Mouse (Mus musculus) forebrain, embryonic 13.5 days (tissue): ENCODE measurements around the gene Rusc2. TPM values are rescaled to one million over a fixed set of nuclear protein-coding genes. Genes with fewer than 3 reads are reported as not detected.

Source experiments
- ATAC-seq: fragments of 200-750 bp; cut with Nextera tagmentation; 2 replicates; pipeline ENCODE4 v1.8.0; 2017
- H3K27ac ChIP-seq: fragments of 300-500 bp; sonication (generic); 2 replicates; pipeline ENCODE4 v1.5.1; 2015; ENCODE audit warnings: inconsistent platforms, mild to moderate bottlenecking, moderate library complexity
- H3K27me3 ChIP-seq: fragments of 300-500 bp; sonication (generic); 2 replicates; pipeline ENCODE4 v1.6.1; 2015; ENCODE audit warnings: mild to moderate bottlenecking, inconsistent platforms
- H3K36me3 ChIP-seq: fragments of 300-500 bp; sonication (generic); 2 replicates; pipeline ENCODE4 v1.6.1; 2015; ENCODE audit warnings: mild to moderate bottlenecking, inconsistent platforms; ENCODE audit not compliant: poor library complexity, severe bottlenecking
- H3K4me1 ChIP-seq: fragments of 300-500 bp; sonication (generic); 2 replicates; pipeline ENCODE4 v1.6.1; 2015; ENCODE audit warnings: inconsistent platforms
- H3K4me2 ChIP-seq: fragments of 300-500 bp; sonication (generic); 2 replicates; pipeline ENCODE4 v1.6.1; 2015; ENCODE audit warnings: inconsistent platforms, mild to moderate bottlenecking, moderate library complexity
- H3K4me3 ChIP-seq: fragments of 300-500 bp; sonication (generic); 2 replicates; pipeline ENCODE4 v1.5.1; 2015; ENCODE audit warnings: mild to moderate bottlenecking, inconsistent platforms
- H3K9ac ChIP-seq: fragments of 300-500 bp; sonication (generic); 2 replicates; pipeline ENCODE4 v1.6.1; 2015; ENCODE audit warnings: mild to moderate bottlenecking, inconsistent platforms
- H3K9me3 ChIP-seq: fragments of 300-500 bp; sonication (generic); replicated peaks from 2 replicates; pipeline ENCODE4 v1.6.1; 2016; ENCODE audit warnings: inconsistent platforms
- WGBS: fragments of 180-500 bp; shearing (Covaris S2); methylation state at CpG from one replicate; pipeline ENCODE4 v1.1.7; 2015; 5-methylcytosine and 5-hydroxymethylcytosine counted together
- polyA plus RNA-seq: library from polyadenylated mRNA; unstranded; fragments of >200 nt; fragmentation: Nextera tagmentation; extraction: Ambion mirVana; gene quantifications from 2 replicates; pipeline ENCODE4 v1.2.1, GENCODE M21; 2015

The Rusc2 gene
- polyA plus RNA-seq, 1 experiment from 2014 or later: 38.9 TPM

DNA sequence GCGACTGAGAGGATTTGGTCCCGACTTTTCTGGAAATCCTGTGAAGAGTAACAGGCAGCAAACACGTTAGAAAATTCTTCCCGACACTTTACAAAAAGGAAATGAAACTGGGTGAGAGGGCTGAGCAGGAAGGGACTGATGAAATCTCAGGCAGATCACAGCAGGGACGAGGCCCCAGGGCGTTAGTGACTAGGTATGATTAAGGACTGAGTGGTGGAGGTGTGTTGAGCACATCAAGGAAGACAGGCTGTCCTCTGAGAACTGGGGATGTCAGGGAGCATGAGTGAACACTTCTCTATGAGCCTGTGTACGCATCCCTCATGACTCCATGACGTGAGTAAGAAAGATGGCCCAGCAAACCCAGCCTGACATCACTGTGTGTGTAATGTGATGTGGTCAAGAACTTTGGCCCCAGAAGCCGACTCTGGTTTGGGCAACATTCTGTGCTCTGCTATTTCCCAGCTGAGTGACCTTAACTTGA is 38.1 kb downstream of the Rusc2 start:
- no peak overlapping the region for H3K27ac ChIP-seq
- no peak overlapping the region for H3K9ac ChIP-seq
- H3K4me3 ChIP-seq: no peak overlapping the region
- WGBS: 77% methylated on average over 9 of the region's 9 CpGs
- H3K27me3 ChIP-seq: peaks cover 15% of the 10 kb centered on the region
- H3K9me3 ChIP-seq: no peaks in the 10 kb centered on the region
- H3K4me1 ChIP-seq: no peaks in the 10 kb centered on the region
- peaks cover 75% of the 10 kb centered on the region for H3K36me3 ChIP-seq
- H3K4me2 ChIP-seq: no peak overlapping the region
- no peak for ATAC-seq

GRCm38 (mm10) chr4:43420305-43420704 is 38.5 kb downstream of the Rusc2 start:
- Histone ChIP-seq H3K36me3 (peaks cover 75% of the 10 kb centered on the region), H3K27ac (no peak overlapping the region), H3K4me1 (no peaks in the 10 kb centered on the region), H3K9ac (no peak overlapping the region), H3K4me3 (no peak overlapping the region), H3K9me3 (no peaks in the 10 kb centered on the region), H3K27me3 (peaks cover 19% of the 10 kb centered on the region), H3K4me2 (no peak overlapping the region)
- ATAC-seq: peak; percentile 31
- 7% methylated on average over 6 of the region's 6 CpGs for WGBS

- peaks cover 8% of the 10 kb centered on the region for H3K4me1 ChIP-seq
- 77% methylated on average over 28 of the region's 28 CpGs for WGBS
- peaks cover 33% of the 10 kb centered on the region for H3K27me3 ChIP-seq
- H3K9me3 ChIP-seq: no peaks in the 10 kb centered on the region
- peaks cover 75% of the 10 kb centered on the region for H3K36me3 ChIP-seq
- H3K27ac ChIP-seq: no peak overlapping the region
- no peak overlapping the region for H3K9ac ChIP-seq
- no peak overlapping the region for H3K4me2 ChIP-seq
- no peak for ATAC-seq
- H3K4me3 ChIP-seq: no peak overlapping the region
Observed at GRCm38 (mm10) chr4:43421632-43422240, 40.0 kb downstream of the Rusc2 start.

- no peak overlapping the region for H3K4me2 ChIP-seq
- H3K36me3 ChIP-seq: peaks cover 69% of the 10 kb centered on the region
- no peaks in the 10 kb centered on the region for H3K9me3 ChIP-seq
- 89% methylated on average over 20 of the region's 20 CpGs for WGBS
- no peak overlapping the region for H3K9ac ChIP-seq
- no peak for ATAC-seq
- peaks cover 18% of the 10 kb centered on the region for H3K4me1 ChIP-seq
- H3K27me3 ChIP-seq: peaks cover 50% of the 10 kb centered on the region
- H3K27ac ChIP-seq: no peak overlapping the region
- no peak overlapping the region for H3K4me3 ChIP-seq
Observed at GRCm38 (mm10) chr4:43423267-43423934, 41.6 kb downstream of the Rusc2 start.

DNA sequence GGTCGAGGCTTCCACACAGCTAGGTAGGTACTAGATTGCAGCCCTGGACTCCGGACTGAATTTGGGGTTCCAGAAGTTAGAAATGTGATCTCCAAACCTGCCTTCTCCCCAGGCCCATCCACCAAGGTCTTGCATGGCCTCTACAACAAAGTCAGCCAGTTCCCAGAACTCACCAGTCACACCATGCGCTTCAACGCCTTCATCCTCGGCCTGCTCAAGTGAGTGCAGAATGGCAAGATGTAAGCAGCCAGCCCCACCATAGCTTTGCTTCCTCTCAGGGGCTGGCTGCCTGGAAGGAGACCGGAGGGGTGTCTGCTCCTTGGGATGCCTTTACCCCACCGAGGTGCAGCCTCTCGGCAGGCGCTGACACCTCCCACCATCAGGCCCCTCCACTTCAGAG is 42.3 kb downstream of the Rusc2 start:
- Histone ChIP-seq H3K4me2 (no peak overlapping the region), H3K27ac (no peak overlapping the region), H3K9me3 (no peaks in the 10 kb centered on the region), H3K4me1 (peaks cover 25% of the 10 kb centered on the region), H3K4me3 (no peak overlapping the region), H3K27me3 (peaks cover 54% of the 10 kb centered on the region), H3K9ac (no peak overlapping the region), H3K36me3 (peaks cover 65% of the 10 kb centered on the region)
- 91% methylated on average over 9 of the region's 9 CpGs for WGBS
- ATAC-seq: no peak

GRCm38 (mm10) chr4:43425197-43425596 is 43.4 kb downstream of the Rusc2 start:
- peak overlapping the region; percentile 3; the same call in 1 of the 2 replicates for H3K4me2 ChIP-seq
- H3K27me3 ChIP-seq: peaks cover 59% of the 10 kb centered on the region
- H3K4me1 ChIP-seq: peaks cover 25% of the 10 kb centered on the region
- H3K9me3 ChIP-seq: no peaks in the 10 kb centered on the region
- peak overlapping the region; percentile 26; the same call in 1 of the 2 replicates for H3K9ac ChIP-seq
- WGBS: 22% methylated on average over 14 of the region's 14 CpGs
- no peak overlapping the region for H3K4me3 ChIP-seq
- no peak for ATAC-seq
- H3K36me3 ChIP-seq: peaks cover 62% of the 10 kb centered on the region
- H3K27ac ChIP-seq: no peak overlapping the region

- peak overlapping the region; percentile 12; the same call in 1 of the 2 replicates for H3K9ac ChIP-seq
- H3K27me3 ChIP-seq: peaks cover 63% of the 10 kb centered on the region
- H3K4me2 ChIP-seq: peak overlapping the region; percentile 3; the same call in 1 of the 2 replicates
- 18% methylated on average over 31 of the region's 31 CpGs for WGBS
- peaks cover 62% of the 10 kb centered on the region for H3K36me3 ChIP-seq
- no peak for ATAC-seq
- no peak overlapping the region for H3K27ac ChIP-seq
- H3K4me3 ChIP-seq: peak overlapping the region; percentile 6; the same call in 1 of the 2 replicates
- H3K9me3 ChIP-seq: no peaks in the 10 kb centered on the region
- H3K4me1 ChIP-seq: peaks cover 25% of the 10 kb centered on the region
Observed at GRCm38 (mm10) chr4:43425648-43426380, 44.0 kb downstream of the Rusc2 start.

DNA sequence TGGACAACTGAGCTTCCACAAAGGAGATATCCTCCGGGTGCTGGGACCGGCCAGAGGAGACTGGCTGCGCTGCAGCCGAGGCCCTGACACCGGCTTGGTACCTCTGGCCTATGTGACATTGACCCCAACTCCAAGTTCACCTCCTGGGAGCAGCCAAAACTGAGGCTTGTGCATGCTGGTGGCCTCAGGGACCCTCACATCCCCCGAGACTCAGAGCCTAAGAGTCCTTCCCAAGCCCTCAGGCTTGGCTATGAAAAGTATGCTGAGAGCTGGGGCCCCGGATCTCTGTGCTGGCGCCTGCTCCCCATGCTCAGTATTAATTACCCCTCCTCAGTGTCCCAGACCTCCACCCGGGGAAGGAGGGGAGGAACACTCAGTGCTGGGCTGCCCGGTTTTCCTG is 44.7 kb downstream of the Rusc2 start:
- H3K27me3 ChIP-seq: peaks cover 63% of the 10 kb centered on the region
- H3K27ac ChIP-seq: no peak overlapping the region
- WGBS: 49% methylated on average over 10 of the region's 10 CpGs
- H3K4me1 ChIP-seq: peaks cover 25% of the 10 kb centered on the region
- H3K4me2 ChIP-seq: no peak overlapping the region
- no peak overlapping the region for H3K4me3 ChIP-seq
- H3K36me3 ChIP-seq: peaks cover 58% of the 10 kb centered on the region
- ATAC-seq: no peak
- no peak overlapping the region; the same call in 1 of the 2 replicates for H3K9ac ChIP-seq
- H3K9me3 ChIP-seq: no peaks in the 10 kb centered on the region

- WGBS: 15% methylated on average over 23 of the region's 23 CpGs
- Histone ChIP-seq H3K27ac (no peak overlapping the region), H3K27me3 (peaks cover 63% of the 10 kb centered on the region), H3K4me1 (peaks cover 25% of the 10 kb centered on the region), H3K4me2 (peak overlapping the region; percentile 33), H3K9me3 (no peaks in the 10 kb centered on the region), H3K4me3 (no peak overlapping the region), H3K9ac (peak overlapping the region; percentile 16; the same call in 1 of the 2 replicates), H3K36me3 (peaks cover 47% of the 10 kb centered on the region)
- no peak for ATAC-seq
Observed at GRCm38 (mm10) chr4:43427501-43428179, 45.9 kb downstream of the Rusc2 start.

DNA sequence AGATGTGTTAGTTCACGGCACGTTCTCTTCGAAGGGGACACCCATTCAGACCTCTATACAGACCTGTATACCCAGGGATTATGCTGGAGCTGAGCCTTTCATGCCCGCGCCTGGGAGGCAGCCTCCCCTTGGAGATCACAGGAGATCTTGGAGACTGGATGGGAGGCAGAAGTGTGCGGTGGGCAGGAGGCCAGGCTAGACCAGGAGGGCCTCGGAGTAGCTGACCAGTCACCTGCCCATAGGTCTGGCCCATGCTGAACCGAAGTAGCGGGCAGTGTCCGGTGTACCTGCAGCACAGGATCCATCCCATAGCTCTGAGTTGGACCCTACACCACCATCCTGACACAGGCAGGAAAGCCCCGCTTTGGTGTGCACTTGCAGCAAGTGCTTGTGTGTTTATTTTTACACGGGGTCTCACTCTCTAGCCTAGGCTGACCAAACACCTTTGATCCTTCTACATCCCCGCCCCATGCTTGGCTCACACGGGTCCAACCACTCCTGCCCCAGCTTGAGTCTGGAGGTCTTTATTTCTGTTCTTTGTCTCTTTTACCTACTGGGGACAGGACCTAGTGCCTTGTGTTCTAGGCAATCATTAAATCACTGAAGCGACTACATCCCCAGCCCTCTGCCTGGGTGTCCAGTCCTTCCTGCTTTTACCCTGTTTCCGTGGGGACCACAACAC is 46.5 kb downstream of the Rusc2 start:
- WGBS: 23% methylated on average over 16 of the region's 16 CpGs
- no peak for ATAC-seq
- peaks cover 63% of the 10 kb centered on the region for H3K27me3 ChIP-seq
- no peaks in the 10 kb centered on the region for H3K9me3 ChIP-seq
- H3K9ac ChIP-seq: peak overlapping the region; percentile 43; the same call in 1 of the 2 replicates
- H3K36me3 ChIP-seq: peaks cover 40% of the 10 kb centered on the region
- no peak overlapping the region for H3K27ac ChIP-seq
- peaks cover 25% of the 10 kb centered on the region for H3K4me1 ChIP-seq
- no peak overlapping the region for H3K4me2 ChIP-seq
- H3K4me3 ChIP-seq: no peak overlapping the region

GRCm38 (mm10) chr4:43428946-43429345 is 47.2 kb downstream of the Rusc2 start, which contains the start of gene Fam166b:
TSS of gene Fam166b (minus strand) at chr4:43429134.
- no peak for ATAC-seq
- peaks cover 25% of the 10 kb centered on the region for H3K4me1 ChIP-seq
- no peak within 1 kb of the TSS for H3K27ac ChIP-seq
- 7% methylated on average over 10 of the region's 10 CpGs for WGBS
- H3K4me3 ChIP-seq: no peak within 1 kb of the TSS
- H3K4me2 ChIP-seq: peak within 1 kb of the TSS; percentile 25
- peak within 1 kb of the TSS; percentile 43; the same call in 1 of the 2 replicates for H3K9ac ChIP-seq
- peaks cover 58% of the 10 kb centered on the region for H3K27me3 ChIP-seq
- H3K36me3 ChIP-seq: peaks cover 34% of the 10 kb centered on the region
- H3K9me3 ChIP-seq: no peaks in the 10 kb centered on the region
